Mouse (Mus musculus) thymus, adult 2 months (tissue): ENCODE results near the gene Dnah12.

Experiments
- CTCF ChIP-seq: fragments of 200-500 bp; IDR thresholded peaks from 2 replicates; pipeline ENCODE4 v1.5.1; 2012; ENCODE audit warnings: mild to moderate bottlenecking, control low read depth, low read length, moderate library complexity, borderline replicate concordance; ENCODE audit not compliant: control insufficient read depth, poor library complexity, insufficient read depth; ENCODE audit errors: extremely low read depth
- POLR2A ChIP-seq: fragments of 200-500 bp; IDR thresholded peaks from 2 replicates; pipeline ENCODE4 v1.6.1; 2012; ENCODE audit warnings: mild to moderate bottlenecking, low read length, control low read depth, moderate library complexity; ENCODE audit not compliant: control insufficient read depth, poor library complexity, insufficient read depth; ENCODE audit errors: extremely low read depth

GRCm38 (mm10) chr14:26647811-26648210 lies 45.3 kb upstream of the Dnah12 start:
- TF ChIP-seq CTCF = no peak
- no peak for TF ChIP-seq POLR2A
